Mouse (Mus musculus) CH12.LX (cell line): Measurements from ENCODE around the gene Ect2l. TPM values are rescaled to one million over a fixed set of nuclear protein-coding genes. Genes with fewer than 3 reads are reported as not detected.

Source experiments
- DNase-seq: peaks from one replicate; pipeline ENCODE4 v3.0.0-alpha.2; 2013; ENCODE audit errors: extremely low read depth
- H3K27ac ChIP-seq: 2 replicates; pipeline ENCODE4 v1.5.1; 2012; ENCODE audit warnings: low read depth, mild to moderate bottlenecking, control low read depth, moderate library complexity; ENCODE audit not compliant: insufficient read depth
- H3K27me3 ChIP-seq: replicated peaks from 2 replicates; pipeline ENCODE3; 2012; ENCODE audit warnings: inconsistent platforms
- H3K36me3 ChIP-seq, 2 experiments: replicated peaks in 1 of 2; 2 replicates each; pipeline versions ENCODE3 to v1.6.1; 2012; ENCODE audit warnings: inconsistent platforms in 1 of 2, low read length in 1 of 2, mild to moderate bottlenecking in 1 of 2, mixed read lengths in 1 of 2, moderate library complexity in 1 of 2; ENCODE audit not compliant: control insufficient read depth in 1 of 2, insufficient read depth in 1 of 2
- H3K4me1 ChIP-seq, 2 experiments: 2 replicates each; pipeline ENCODE4 v1.6.1; 2012; ENCODE audit warnings: inconsistent platforms in 1 of 2, moderate library complexity in 1 of 2; ENCODE audit not compliant: insufficient read depth in 2 of 2, control insufficient read depth in 1 of 2
- H3K4me2 ChIP-seq: 2 replicates; pipeline ENCODE4 v1.6.1; 2012; ENCODE audit warnings: low read depth, mild to moderate bottlenecking, control low read depth; ENCODE audit not compliant: poor library complexity, insufficient read depth, severe bottlenecking
- H3K4me3 ChIP-seq, 3 experiments: fragments of 150-350 bp in 1 of 3; sonication (generic) in 1 of 3; replicated peaks in 1 of 3; 2 replicates each; pipeline versions ENCODE3 to v1.5.1; 2011 to 2012; ENCODE audit warnings: low read depth in 2 of 3, low read length in 2 of 3, mild to moderate bottlenecking in 2 of 3, moderate library complexity in 2 of 3, control low read depth in 1 of 3, improper control_type of control experiment in 1 of 3, inconsistent platforms in 1 of 3, mixed read lengths in 1 of 3; ENCODE audit not compliant: poor library complexity in 1 of 3
- H3K79me2 ChIP-seq: replicated peaks from 2 replicates; pipeline ENCODE4 v1.6.1; 2012; ENCODE audit warnings: mild to moderate bottlenecking, moderate library complexity; ENCODE audit not compliant: control insufficient read depth, poor library complexity, insufficient read depth, severe bottlenecking; ENCODE audit errors: extremely low read depth
- H3K9ac ChIP-seq: 2 replicates; pipeline ENCODE4 v1.6.1; 2012; ENCODE audit warnings: low read depth, mild to moderate bottlenecking, control low read depth, moderate library complexity; ENCODE audit not compliant: insufficient read depth
- H3K9me3 ChIP-seq: replicated peaks from 2 replicates; pipeline ENCODE3; 2012; ENCODE audit warnings: low read length, inconsistent platforms, mixed read lengths
- BHLHE40 ChIP-seq: IDR thresholded peaks from 2 replicates; pipeline ENCODE4 v1.6.1; 2011; ENCODE audit warnings: mild to moderate bottlenecking, low read depth, low read length, improper control_type of control experiment
- CTCF ChIP-seq, 2 experiments: IDR thresholded peaks in 1 of 2; conservative IDR thresholded peaks in 1 of 2; 2 replicates each; pipeline ENCODE4 v1.5.1; 2011 to 2012; ENCODE audit warnings: low read depth in 2 of 2, low read length in 2 of 2, improper control_type of control experiment in 1 of 2, inconsistent platforms in 1 of 2, mild to moderate bottlenecking in 1 of 2, moderate library complexity in 1 of 2
- E2F4 ChIP-seq: IDR thresholded peaks from 2 replicates; pipeline ENCODE4 v1.6.1; 2011; ENCODE audit warnings: low read depth, low read length, improper control_type of control experiment; ENCODE audit not compliant: insufficient replicate concordance
- EP300 ChIP-seq: IDR thresholded peaks from 2 replicates; pipeline ENCODE4 v1.6.1; 2011; ENCODE audit warnings: low read length, improper control_type of control experiment
- HCFC1 ChIP-seq: IDR thresholded peaks from 2 replicates; pipeline ENCODE4 v1.6.1; 2012; ENCODE audit warnings: low read depth, mild to moderate bottlenecking, inconsistent platforms, low read length, improper control_type of control experiment
- JUN ChIP-seq: IDR thresholded peaks from 2 replicates; pipeline ENCODE4 v1.6.1; 2011; ENCODE audit warnings: low read depth, mild to moderate bottlenecking, low read length, improper control_type of control experiment, moderate library complexity; ENCODE audit not compliant: insufficient read depth
- JUND ChIP-seq: conservative IDR thresholded peaks from 2 replicates; pipeline ENCODE4 v1.6.1; 2011; ENCODE audit warnings: low read depth, low read length, improper control_type of control experiment
- KAT2A ChIP-seq: IDR thresholded peaks from 2 replicates; pipeline ENCODE4 v1.6.1; 2012; ENCODE audit warnings: low read length, improper control_type of control experiment, inconsistent platforms; ENCODE audit not compliant: insufficient replicate concordance
- MAFK ChIP-seq: IDR thresholded peaks from 2 replicates; pipeline ENCODE4 v1.6.1; 2011; ENCODE audit warnings: low read length, improper control_type of control experiment; ENCODE audit not compliant: insufficient replicate concordance
- MAX ChIP-seq: IDR thresholded peaks from 2 replicates; pipeline ENCODE4 v1.6.1; 2011; ENCODE audit warnings: low read length, improper control_type of control experiment
- MAZ ChIP-seq: IDR thresholded peaks from 2 replicates; pipeline ENCODE4 v1.6.1; 2012; ENCODE audit warnings: low read depth, mild to moderate bottlenecking, inconsistent platforms, low read length, improper control_type of control experiment, moderate library complexity
- MXI1 ChIP-seq: IDR thresholded peaks from 2 replicates; pipeline ENCODE4 v1.6.1; 2011; ENCODE audit warnings: mild to moderate bottlenecking, low read depth, low read length, improper control_type of control experiment
- PAX5 ChIP-seq: IDR thresholded peaks from 2 replicates; pipeline ENCODE4 v1.6.1; 2012; ENCODE audit warnings: low read length, inconsistent platforms, mixed read lengths
- POLR2A ChIP-seq: IDR thresholded peaks from 2 replicates; pipeline ENCODE4 v1.6.1; 2011; ENCODE audit warnings: low read depth, mild to moderate bottlenecking, improper control_type of control experiment, low read length
- POLR2AphosphoS2 ChIP-seq: IDR thresholded peaks from 2 replicates; pipeline ENCODE4 v1.6.1; 2011; ENCODE audit warnings: low read depth, low read length, improper control_type of control experiment
- SMC3 ChIP-seq: IDR thresholded peaks from 2 replicates; pipeline ENCODE4 v1.6.1; 2011; ENCODE audit warnings: low read depth, low read length, improper control_type of control experiment
- ZC3H11A ChIP-seq: IDR thresholded peaks from 2 replicates; pipeline ENCODE4 v1.6.1; 2012; ENCODE audit warnings: low read depth, mild to moderate bottlenecking, inconsistent platforms, low read length, improper control_type of control experiment
- ZKSCAN1 ChIP-seq: IDR thresholded peaks from 2 replicates; pipeline ENCODE4 v1.6.1; 2012; ENCODE audit warnings: low read depth, inconsistent platforms, low read length, improper control_type of control experiment, borderline replicate concordance
- ZMIZ1 ChIP-seq: IDR thresholded peaks from 2 replicates; pipeline ENCODE4 v1.6.1; 2012; ENCODE audit warnings: low read depth, mild to moderate bottlenecking, inconsistent platforms, low read length, improper control_type of control experiment
- ZNF384 ChIP-seq: IDR thresholded peaks from 2 replicates; pipeline ENCODE4 v1.6.1; 2012; ENCODE audit warnings: low read depth, low read length, improper control_type of control experiment, inconsistent platforms
- dilution Hi-C: fragments of 300-500 bp; cut with MboI; formaldehyde crosslinking; loops from 2 replicates; pipeline ENCODE4 v1.14.3; 2020; ENCODE audit warnings: low sequenced_read_pairs; ENCODE audit not compliant: extremely low pct_unique_long_range_greater_than_20kb, extremely low pct_ligation_motif_present
- in situ Hi-C: fragments of 300-500 bp; cut with MboI; formaldehyde crosslinking; loops from 3 replicates; pipeline ENCODE4 v1.14.3; 2019; ENCODE audit warnings: low sequenced_read_pairs, low pct_ligation_motif_present, low pct_unique_long_range_greater_than_20kb, mixed read lengths
- polyA plus RNA-seq: library from polyadenylated mRNA; unstranded; fragments of >175 nt; gene quantifications from 2 replicates; pipeline ENCODE4 v1.2.1, GENCODE M21; 2012; ENCODE audit warnings: low read depth; ENCODE audit not compliant: insufficient read length
- total RNA-seq, 2 experiments: library from RNA; depleted of rRNA; stranded (reverse); fragments of 300-350 nt in 1 of 2; fragments of >200 nt in 1 of 2; gene quantifications; 2 replicates each; pipeline ENCODE4 v1.2.3; 2012 to 2014

Gene Ect2l
- total and polyA plus RNA-seq, 3 experiments: not detected

GRCm38 (mm10) chr10:18090691-18091090 lies 120.0 kb downstream of the Ect2l start:
- in situ Hi-C loops: no loop called here

GRCm38 (mm10) chr10:18082772-18083171 lies 127.9 kb downstream of the Ect2l start:
- Histone ChIP-seq H3K9me3 (no peaks in the 10 kb centered on the region), H3K27ac (no peak overlapping the region), H3K36me3 (peaks cover 0 to 12% of the 10 kb centered on the region in 2 experiments), H3K79me2 (peaks cover 9% of the 10 kb centered on the region; the same call in 1 of the 2 replicates), H3K4me2 (no peak overlapping the region), H3K27me3 (no peaks in the 10 kb centered on the region), H3K9ac (no peak overlapping the region), H3K4me1 (peaks cover 2 to 14% of the 10 kb centered on the region in 2 experiments; a peak in 3 of 4 replicates), H3K4me3 (no peak overlapping the region)
- dilution Hi-C loops: no loop called here
- in situ Hi-C loops: no loop called here
- no peak for DNase-seq
- TF ChIP-seq CTCF (conservative IDR thresholded peaks at IDR 0.05 in 1 of 2, IDR thresholded peaks at IDR 0.05 in 1 of 2; ENCODE audit: low read depth in 2 of 2, low read length in 2 of 2): no peak
- TF ChIP-seq MAZ: no peak
- TF ChIP-seq POLR2AphosphoS2: no peak
- no peak for TF ChIP-seq SMC3
- TF ChIP-seq MAFK: no peak
- TF ChIP-seq E2F4: no peak
- TF ChIP-seq ZKSCAN1: no peak
- no peak for TF ChIP-seq ZC3H11A
- no peak for TF ChIP-seq KAT2A

More at GRCm38 (mm10) chr10:18090691-18091090, 120.0 kb downstream of the Ect2l start:
- TF ChIP-seq EP300 (no peak), ZNF384 (no peak), HCFC1 (no peak), ZMIZ1 (no peak), POLR2AphosphoS2 (no peak), MAFK (no peak), BHLHE40 (no peak), ZC3H11A (no peak), JUND (no peak), MXI1 (no peak), MAZ (no peak), E2F4 (no peak), PAX5 (no peak), JUN (no peak), SMC3 (no peak), KAT2A (no peak), ZKSCAN1 (no peak), MAX (no peak), POLR2A (no peak)
- H3K4me2 ChIP-seq: no peak overlapping the region
- no peak for DNase-seq
- no peak overlapping the region for H3K4me3 ChIP-seq
- peaks cover 7 to 53% of the 10 kb centered on the region in 2 experiments for H3K36me3 ChIP-seq
- dilution Hi-C loops: no loop called here
- no peaks in the 10 kb centered on the region for H3K27me3 ChIP-seq
- H3K9me3 ChIP-seq: no peaks in the 10 kb centered on the region
- no peak overlapping the region for H3K27ac ChIP-seq
- peaks cover 0 to 4% of the 10 kb centered on the region in 2 experiments; a peak in 1 of 4 replicates for H3K4me1 ChIP-seq
- no peak overlapping the region for H3K9ac ChIP-seq
- H3K79me2 ChIP-seq: peaks cover 4% of the 10 kb centered on the region; the same call in 1 of the 2 replicates
